Mouse (Mus musculus) embryo, embryonic 11.5 days (tissue): ENCODE results near the gene Clk2.

ENCODE experiments used
- DNase-seq: peaks from one replicate; pipeline ENCODE4 v3.0.0-alpha.2; 2012; ENCODE audit warnings: low read depth, low spot score

Clk2 gene

GRCm38 (mm10) chr3:89164506-89165267 lies at the start of gene Clk2:
TSS of gene Clk2 (plus strand) at chr3:89164795.
- DNase-seq: peak; percentile 85

GRCm38 (mm10) chr3:89115522-89115921 lies 49.1 kb upstream of the Clk2 start:
- no peak for DNase-seq

- DNase-seq: no peak
Measured at GRCm38 (mm10) chr3:89123313-89123712, 41.3 kb upstream of the Clk2 start.

- no peak for DNase-seq
Measured at GRCm38 (mm10) chr3:89124241-89124640, 40.4 kb upstream of the Clk2 start.

- DNase-seq: no peak
Measured at GRCm38 (mm10) chr3:89125981-89126380, 38.6 kb upstream of the Clk2 start.

GRCm38 (mm10) chr3:89129908-89130307 lies 34.7 kb upstream of the Clk2 start:
- DNase-seq: no peak

GRCm38 (mm10) chr3:89131816-89132215 lies 32.8 kb upstream of the Clk2 start:
- no peak for DNase-seq

- DNase-seq: no peak
Measured at GRCm38 (mm10) chr3:89132285-89133062, 32.1 kb upstream of the Clk2 start.

GRCm38 (mm10) chr3:89133063-89133450 lies 31.5 kb upstream of the Clk2 start:
- no peak for DNase-seq

- DNase-seq: no peak
Measured at GRCm38 (mm10) chr3:89133752-89134151, 30.8 kb upstream of the Clk2 start.

- DNase-seq: no peak
Measured at GRCm38 (mm10) chr3:89135958-89136357, 28.6 kb upstream of the Clk2 start, which contains the start of gene Pklr. TSS of gene Pklr (plus strand) at chr3:89136142.

- no peak for DNase-seq
Measured at GRCm38 (mm10) chr3:89136365-89136764, 28.2 kb upstream of the Clk2 start.

GRCm38 (mm10) chr3:89144821-89145220 lies 19.8 kb upstream of the Clk2 start:
- no peak for DNase-seq

- DNase-seq: no peak
Measured at GRCm38 (mm10) chr3:89145566-89145965, 19.0 kb upstream of the Clk2 start.

GRCm38 (mm10) chr3:89147101-89147978 lies 17.3 kb upstream of the Clk2 start:
- DNase-seq: no peak

- no peak for DNase-seq
Measured at GRCm38 (mm10) chr3:89147979-89148311, 16.6 kb upstream of the Clk2 start.

GRCm38 (mm10) chr3:89148567-89148966 lies 16.0 kb upstream of the Clk2 start:
- no peak for DNase-seq

- no peak for DNase-seq
Measured at GRCm38 (mm10) chr3:89152084-89152835, 12.3 kb upstream of the Clk2 start.

GRCm38 (mm10) chr3:89156951-89157350 lies 7.6 kb upstream of the Clk2 start:
- DNase-seq: no peak

- DNase-seq: no peak
Measured at GRCm38 (mm10) chr3:89158651-89159050, 5.9 kb upstream of the Clk2 start.

- peak; percentile 59 for DNase-seq
Measured at GRCm38 (mm10) chr3:89159211-89159610, 5.4 kb upstream of the Clk2 start.
